Mouse (Mus musculus) MEL (cell line): Measurements from ENCODE around the gene Phxr2. TPM values are rescaled to one million over a fixed set of nuclear protein-coding genes. Genes with fewer than 3 reads are reported as not detected.

Experiments
- DNase-seq: peaks from one replicate; pipeline ENCODE4 v3.0.0; 2011; ENCODE audit warnings: low read depth, low spot score
- H3K27ac ChIP-seq: 2 replicates; pipeline ENCODE4 v1.5.1; 2012; ENCODE audit warnings: low read depth, mild to moderate bottlenecking, control low read depth, low read length, moderate library complexity; ENCODE audit not compliant: control insufficient read depth
- H3K27me3 ChIP-seq, 2 experiments: fragments of 150-350 bp in 1 of 2; sonication (generic) in 1 of 2; 2 replicates each; pipeline ENCODE4 v1.6.1; 2012; ENCODE audit warnings: low read length in 2 of 2, mild to moderate bottlenecking in 2 of 2, improper control_type of control experiment in 1 of 2, moderate library complexity in 1 of 2; ENCODE audit not compliant: insufficient read depth in 2 of 2, control insufficient read depth in 1 of 2
- H3K36me3 ChIP-seq, 2 experiments: 2 replicates each; pipeline ENCODE4 v1.6.1; 2012 to 2014; ENCODE audit warnings: low read length in 2 of 2, improper control_type of control experiment in 1 of 2, inconsistent platforms in 1 of 2, mild to moderate bottlenecking in 1 of 2; ENCODE audit not compliant: insufficient read depth in 2 of 2, control insufficient read depth in 1 of 2
- H3K4me1 ChIP-seq, 2 experiments: fragments of 150-350 bp in 1 of 2; sonication (generic) in 1 of 2; 2 replicates each; pipeline ENCODE4 v1.6.1; 2012; ENCODE audit warnings: low read length in 2 of 2, improper control_type of control experiment in 1 of 2, mild to moderate bottlenecking in 1 of 2; ENCODE audit not compliant: insufficient read depth in 2 of 2, control insufficient read depth in 1 of 2
- H3K4me3 ChIP-seq, 2 experiments: fragments of 150-350 bp in 1 of 2; sonication (generic) in 1 of 2; 2 replicates each; pipeline ENCODE4 v1.5.1; 2012; ENCODE audit warnings: low read depth in 2 of 2, low read length in 2 of 2, mild to moderate bottlenecking in 2 of 2, moderate library complexity in 2 of 2, control low read depth in 1 of 2, improper control_type of control experiment in 1 of 2; ENCODE audit not compliant: control insufficient read depth in 1 of 2, insufficient read depth in 1 of 2
- H3K79me2 ChIP-seq: 2 replicates; pipeline ENCODE4 v1.6.1; 2012; ENCODE audit warnings: mild to moderate bottlenecking, low read length, moderate library complexity; ENCODE audit not compliant: control insufficient read depth, poor library complexity, insufficient read depth
- H3K9ac ChIP-seq: 2 replicates; pipeline ENCODE4 v1.6.1; 2012; ENCODE audit warnings: low read depth, mild to moderate bottlenecking, control low read depth, low read length, moderate library complexity; ENCODE audit not compliant: control insufficient read depth, poor library complexity, severe bottlenecking
- H3K9me3 ChIP-seq: fragments of 150-350 bp; sonication (generic); replicated peaks from 2 replicates; pipeline ENCODE4 v1.6.1; 2012; ENCODE audit warnings: mild to moderate bottlenecking, low read length, improper control_type of control experiment, moderate library complexity; ENCODE audit not compliant: insufficient read depth
- CHD1 ChIP-seq: IDR thresholded peaks from 2 replicates; pipeline ENCODE4 v1.6.1; 2012; ENCODE audit warnings: low read depth, mild to moderate bottlenecking, inconsistent platforms, low read length, improper control_type of control experiment
- E2F4 ChIP-seq: IDR thresholded peaks from 2 replicates; pipeline ENCODE4 v1.6.1; 2011; ENCODE audit warnings: low read depth, low read length, improper control_type of control experiment, borderline replicate concordance
- EP300 ChIP-seq, 2 experiments: IDR thresholded peaks; 2 replicates each; pipeline ENCODE4 v1.6.1; 2011; ENCODE audit warnings: improper control_type of control experiment in 2 of 2, low read length in 2 of 2, low read depth in 1 of 2, mild to moderate bottlenecking in 1 of 2
- GABPA ChIP-seq: IDR thresholded peaks from 2 replicates; pipeline ENCODE4 v1.6.1; 2012; ENCODE audit warnings: low read depth, mild to moderate bottlenecking, inconsistent platforms, low read length, improper control_type of control experiment, moderate library complexity
- GATA1 ChIP-seq: IDR thresholded peaks from 2 replicates; pipeline ENCODE4 v1.6.1; 2011; ENCODE audit warnings: low read depth, low read length, improper control_type of control experiment
- MAFK ChIP-seq: IDR thresholded peaks from 2 replicates; pipeline ENCODE4 v1.6.1; 2011; ENCODE audit warnings: low read depth, mild to moderate bottlenecking, low read length, improper control_type of control experiment, borderline replicate concordance
- MAX ChIP-seq: IDR thresholded peaks from 2 replicates; pipeline ENCODE4 v1.6.1; 2011; ENCODE audit warnings: low read length, improper control_type of control experiment
- MAZ ChIP-seq: IDR thresholded peaks from 2 replicates; pipeline ENCODE4 v1.6.1; 2012; ENCODE audit warnings: low read depth, mild to moderate bottlenecking, inconsistent platforms, low read length, improper control_type of control experiment
- MYB ChIP-seq: IDR thresholded peaks from 2 replicates; pipeline ENCODE4 v1.6.1; 2011; ENCODE audit warnings: mild to moderate bottlenecking, low read depth, low read length, improper control_type of control experiment
- NELFE ChIP-seq: IDR thresholded peaks from 2 replicates; pipeline ENCODE4 v1.6.1; 2011; ENCODE audit warnings: low read depth, low read length, improper control_type of control experiment
- NRF1 ChIP-seq: IDR thresholded peaks from 2 replicates; pipeline ENCODE4 v1.6.1; 2014; ENCODE audit warnings: low read depth, mild to moderate bottlenecking, inconsistent platforms, low read length, improper control_type of control experiment, moderate library complexity; ENCODE audit not compliant: poor library complexity, insufficient read depth, severe bottlenecking
- TBP ChIP-seq: IDR thresholded peaks from 2 replicates; pipeline ENCODE4 v1.8.0; 2011; ENCODE audit warnings: low read depth, low read length, improper control_type of control experiment
- USF1 ChIP-seq: IDR thresholded peaks from 2 replicates; pipeline ENCODE4 v1.6.1; 2014; ENCODE audit warnings: low read depth, mild to moderate bottlenecking, inconsistent platforms, low read length, improper control_type of control experiment, moderate library complexity
- ZC3H11A ChIP-seq: IDR thresholded peaks from 2 replicates; pipeline ENCODE4 v1.6.1; 2012; ENCODE audit warnings: low read depth, mild to moderate bottlenecking, inconsistent platforms, low read length, improper control_type of control experiment
- ZKSCAN1 ChIP-seq: IDR thresholded peaks from 2 replicates; pipeline ENCODE4 v1.6.1; 2012; ENCODE audit warnings: low read depth, mild to moderate bottlenecking, inconsistent platforms, low read length, improper control_type of control experiment, moderate library complexity
- ZMIZ1 ChIP-seq: IDR thresholded peaks from 2 replicates; pipeline ENCODE4 v1.6.1; 2012; ENCODE audit warnings: low read depth, mild to moderate bottlenecking, inconsistent platforms, low read length, improper control_type of control experiment, moderate library complexity
- polyA plus RNA-seq, 2 experiments: library from polyadenylated mRNA; stranded (reverse) in 1 of 2; unstranded in 1 of 2; fragments of >175 nt in 1 of 2; fragments of >200 nt in 1 of 2; gene quantifications; 2 replicates each; pipeline versions ENCODE4 v1.2.1 to v1.2.4; 2012; ENCODE audit warnings: low replicate concordance in 2 of 2, low read depth in 1 of 2; ENCODE audit not compliant: insufficient read length in 2 of 2, insufficient read depth in 1 of 2, missing spikeins in 1 of 2
- total RNA-seq: library from RNA; depleted of rRNA; stranded (reverse); fragments of 300-350 nt; gene quantifications from 2 replicates; pipeline ENCODE4 v1.2.3, GENCODE M21; 2012; rRNA removed

Phxr2 gene
- total RNA-seq: not detected in 2 replicates
- polyA plus RNA-seq: not detected

GRCm38 (mm10) chr10:99126225-99126624, at the start of gene Phxr2:
Gene Phxr2 (minus strand): TSS chr10:99126325.
- no peak for TF ChIP-seq EP300 (IDR thresholded peaks at IDR 0.05; ENCODE audit: low read depth in 1 of 2, low read length in 2 of 2)
- no peak for TF ChIP-seq MAZ
- TF ChIP-seq MYB: no peak
- TF ChIP-seq CHD1: no peak
- TF ChIP-seq ZMIZ1: no peak
- TF ChIP-seq ZC3H11A: no peak
- TF ChIP-seq MAX: no peak
- TF ChIP-seq NRF1: no peak
- no peak for TF ChIP-seq TBP
- TF ChIP-seq ZKSCAN1: no peak
- no peak within 1 kb of the TSS for H3K4me3 ChIP-seq
- no peak within 1 kb of the TSS for H3K27ac ChIP-seq
- H3K9ac ChIP-seq: no peak within 1 kb of the TSS
- no peaks in the 10 kb centered on the region for H3K27me3 ChIP-seq
- no peak for DNase-seq
- H3K36me3 ChIP-seq: no peaks in the 10 kb centered on the region
- no peaks in the 10 kb centered on the region for H3K9me3 ChIP-seq
- no peaks in the 10 kb centered on the region for H3K79me2 ChIP-seq
- H3K4me1 ChIP-seq: no peaks in the 10 kb centered on the region

DNA sequence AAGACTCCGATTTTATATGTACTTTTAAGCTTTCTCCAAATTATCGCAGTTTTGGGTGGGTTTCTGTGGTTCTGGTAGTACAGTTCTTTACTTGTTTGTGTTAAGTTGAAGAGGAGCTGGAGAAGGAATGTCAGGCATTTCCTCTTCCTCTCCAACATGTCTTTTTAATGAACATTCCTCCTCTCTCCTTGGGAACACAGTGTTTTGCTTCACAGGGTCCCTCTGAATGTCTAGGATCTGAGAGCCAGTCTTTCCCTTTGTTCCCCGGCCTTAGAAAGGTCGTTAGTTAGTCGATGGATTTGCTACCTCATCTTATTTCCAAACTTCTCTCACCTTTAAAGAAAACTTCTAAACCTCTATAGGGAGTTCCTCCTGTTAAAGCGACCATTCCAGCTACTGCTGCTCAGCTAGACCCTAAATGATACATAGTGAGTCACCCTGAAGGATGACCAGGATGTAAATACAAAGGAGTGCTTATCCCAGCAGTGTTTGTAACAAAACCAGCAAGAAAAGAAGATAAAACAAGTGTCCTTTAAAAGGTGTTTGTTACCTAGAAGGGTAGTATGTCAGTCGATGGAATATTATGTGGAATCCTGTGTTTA, 46.9 kb upstream of the Phxr2 start:
- no peak for TF ChIP-seq NELFE
- TF ChIP-seq TBP: no peak
- TF ChIP-seq MAX: no peak
- no peak for TF ChIP-seq GABPA
- no peak for TF ChIP-seq MAZ
- H3K79me2 ChIP-seq: no peaks in the 10 kb centered on the region
- DNase-seq: no peak
- no peaks in the 10 kb centered on the region for H3K4me1 ChIP-seq
- no peak overlapping the region for H3K27ac ChIP-seq
- no peaks in the 10 kb centered on the region for H3K9me3 ChIP-seq
- no peaks in the 10 kb centered on the region; a peak in 2 of 4 replicates for H3K27me3 ChIP-seq
- H3K36me3 ChIP-seq: no peaks in the 10 kb centered on the region
- H3K9ac ChIP-seq: no peak overlapping the region
- no peak overlapping the region for H3K4me3 ChIP-seq

GRCm38 (mm10) chr10:99171961-99172497, 45.9 kb upstream of the Phxr2 start:
- TF ChIP-seq E2F4 (no peak), USF1 (no peak), GATA1 (no peak), MYB (no peak), GABPA (no peak), ZKSCAN1 (no peak), MAFK (no peak)

More at GRCm38 (mm10) chr10:99171961-99172497, 45.9 kb upstream of the Phxr2 start:
- Histone ChIP-seq H3K9me3 (no peaks in the 10 kb centered on the region), H3K4me3 (no peak overlapping the region), H3K27me3 (no peaks in the 10 kb centered on the region; a peak in 2 of 4 replicates), H3K4me1 (no peaks in the 10 kb centered on the region), H3K9ac (no peak overlapping the region), H3K79me2 (no peaks in the 10 kb centered on the region), H3K36me3 (no peaks in the 10 kb centered on the region), H3K27ac (no peak overlapping the region)
- no peak for DNase-seq
